Mouse (Mus musculus) adrenal gland (tissue): ENCODE measurements around the gene Gm13539.

Source experiments
- intact Hi-C: fragments of 180-260 bp; cut with DNase I; formaldehyde crosslinking; loops from one replicate; pipeline ENCODE4 v1.15.1; 2025

Gm13539 gene

GRCm38 (mm10) chr2:25824751-25825150, 42.7 kb downstream of the Gm13539 start:
- intact Hi-C loops, result no loop called here

GRCm38 (mm10) chr2:25828344-25828947, 46.4 kb downstream of the Gm13539 start:
- intact Hi-C loops, result no loop called here

GRCm38 (mm10) chr2:25830786-25831185, 48.7 kb downstream of the Gm13539 start:
- intact Hi-C loops, result loop anchor here (10.0 kb wide), 1 partner anchor 314 kb away; no protein-coding TSS in a partner anchor

GRCm38 (mm10) chr2:25836291-25836690, 54.2 kb downstream of the Gm13539 start:
- intact Hi-C loops, result loop anchor here (1.0 to 10.0 kb wide), 4 partner anchors 51 to 309 kb away; no protein-coding TSS in a partner anchor
